Mouse (Mus musculus): ENCODE data around the gene Sgf29. TPM values are rescaled to one million over a fixed set of nuclear protein-coding genes. Genes with fewer than 3 reads are reported as not detected.

Gene Sgf29
- polyA plus RNA-seq, 1 experiment, result 23.9 TPM

DNA sequence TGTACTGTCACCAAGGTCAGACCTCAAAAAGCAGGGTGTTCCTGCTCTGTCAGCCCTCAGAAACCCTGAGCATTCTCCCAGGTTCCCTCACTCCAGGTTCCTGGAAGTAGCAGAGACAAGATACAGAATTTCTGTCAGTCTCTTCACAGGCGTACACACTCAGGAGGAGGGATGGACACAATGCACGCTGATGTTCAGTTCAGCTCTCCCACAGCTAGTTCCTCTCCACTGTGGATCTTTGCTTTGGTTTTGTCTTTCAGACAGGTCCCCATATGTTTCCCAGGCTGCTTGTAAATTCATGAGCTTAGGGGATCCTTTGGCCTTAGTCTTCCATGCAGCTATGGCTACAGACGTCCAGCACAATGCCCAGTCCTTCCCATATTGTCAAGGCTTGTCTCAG is 47.8 kb downstream of the Sgf29 start:
- H3K36me3 ChIP-seq (ENCODE audit: control insufficient read depth, insufficient read depth, low read length), result peaks cover 7% of the 10 kb centered on the region
- H3K27ac ChIP-seq (ENCODE audit: insufficient read depth, low read depth, low read length), result no peak overlapping the region
- TF ChIP-seq POLR2A (IDR thresholded peaks at IDR 0.05; ENCODE audit: low read depth, low read length) (no peak), CTCF (IDR thresholded peaks at IDR 0.05; ENCODE audit: extremely low read depth, insufficient read length, insufficient replicate concordance, low read depth, low read length) (no peak)
- H3K4me3 ChIP-seq (ENCODE audit: low read depth, low read length), result peak overlapping the region; percentile 83; the same call in 1 of the 2 replicates
- no peaks in the 10 kb centered on the region for H3K27me3 ChIP-seq (ENCODE audit: control insufficient read depth, insufficient read depth, low read length)
- WGBS, result 75% methylated on average over 3 of the region's 3 CpGs
- peaks cover 9% of the 10 kb centered on the region for H3K4me1 ChIP-seq (ENCODE audit: control insufficient read depth, insufficient read depth, insufficient read length, low read length)

DNA sequence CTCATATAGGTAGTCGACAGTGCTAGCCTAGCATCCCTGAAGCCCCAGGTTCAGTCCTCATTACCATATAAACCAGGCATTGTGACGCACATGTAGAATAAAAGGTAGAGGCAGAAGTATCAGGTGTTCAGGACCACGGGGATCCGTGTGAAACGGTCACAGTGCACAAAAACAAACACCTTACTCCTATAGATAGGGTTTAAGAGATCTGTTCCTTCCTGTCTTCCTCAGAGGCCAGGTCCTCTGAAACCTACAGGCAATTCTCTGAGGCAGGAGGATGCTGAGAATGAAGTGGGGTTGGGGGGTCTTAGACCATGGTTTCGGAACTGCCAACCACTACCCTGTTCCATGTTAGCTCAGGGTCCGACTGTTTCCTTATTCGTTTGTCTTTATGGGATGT is 48.7 kb downstream of the Sgf29 start:
- WGBS, result 87% methylated on average over 8 of the region's 8 CpGs
- Histone ChIP-seq H3K27me3 (ENCODE audit: control insufficient read depth, insufficient read depth, low read length) (no peaks in the 10 kb centered on the region), H3K36me3 (ENCODE audit: control insufficient read depth, insufficient read depth, low read length) (peaks cover 4% of the 10 kb centered on the region; the same call in 1 of the 2 replicates), H3K4me3 (ENCODE audit: low read depth, low read length) (no peak overlapping the region), H3K4me1 (ENCODE audit: control insufficient read depth, insufficient read depth, insufficient read length, low read length) (peaks cover 9% of the 10 kb centered on the region), H3K27ac (ENCODE audit: insufficient read depth, low read depth, low read length) (no peak overlapping the region)
- TF ChIP-seq POLR2A (IDR thresholded peaks at IDR 0.05; ENCODE audit: low read depth, low read length) (no peak), CTCF (IDR thresholded peaks at IDR 0.05; ENCODE audit: extremely low read depth, insufficient read length, insufficient replicate concordance, low read depth, low read length) (no peak)

DNA sequence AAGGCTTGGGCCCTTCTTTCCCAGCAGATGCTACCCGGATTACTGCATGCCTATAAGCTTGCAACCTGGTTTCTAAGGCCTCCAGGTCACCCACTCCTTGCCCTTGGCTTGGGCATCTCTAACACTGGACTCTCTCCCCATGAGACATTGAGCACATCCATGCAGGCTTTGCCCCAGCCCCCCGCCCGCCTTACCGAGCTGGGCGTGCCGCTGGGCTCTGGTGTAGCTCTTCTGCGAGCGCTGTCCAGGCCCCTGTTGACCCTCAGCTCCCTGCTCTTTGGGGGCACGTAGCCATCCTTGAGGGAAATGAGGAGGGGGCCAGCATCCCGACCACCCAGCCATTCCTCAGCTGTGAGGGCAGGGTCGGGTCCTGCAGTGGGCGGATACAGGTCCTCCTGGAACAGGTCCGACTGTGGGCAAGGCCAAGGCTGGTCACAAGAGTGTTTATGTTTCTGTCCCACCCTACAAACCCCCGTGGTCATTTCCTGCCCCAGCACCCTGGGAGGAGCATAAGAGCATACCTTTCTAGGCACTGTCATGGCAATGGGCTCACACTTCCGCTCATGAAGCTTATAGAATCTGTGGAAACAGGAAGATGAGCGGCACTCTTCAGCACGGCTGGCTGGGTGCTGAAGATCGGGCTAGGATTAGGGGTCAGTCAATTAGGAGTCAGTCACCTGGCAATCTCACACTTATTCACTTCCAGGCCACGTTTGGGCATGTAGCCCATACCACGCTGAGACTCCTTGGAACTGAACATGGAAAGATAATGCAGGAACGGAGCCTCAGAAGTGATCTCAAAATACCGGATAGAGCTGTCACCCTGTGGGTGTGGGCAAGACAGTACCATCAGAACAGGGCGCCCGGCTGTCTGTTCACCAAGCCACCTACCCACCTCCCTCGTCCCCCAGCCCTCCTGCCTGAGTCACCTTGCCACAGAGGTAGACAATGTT is 51.2 kb downstream of the Sgf29 start:
- TF ChIP-seq CTCF (IDR thresholded peaks at IDR 0.05; ENCODE audit: extremely low read depth, insufficient read length, insufficient replicate concordance, low read depth, low read length) (no peak), POLR2A (IDR thresholded peaks at IDR 0.05; ENCODE audit: low read depth, low read length) (no peak)
- WGBS, result 84% methylated on average over 25 of the region's 25 CpGs
- Histone ChIP-seq H3K4me1 (ENCODE audit: control insufficient read depth, insufficient read depth, insufficient read length, low read length) (peaks cover 10% of the 10 kb centered on the region), H3K4me3 (ENCODE audit: low read depth, low read length) (0 out of 2 replicates have a peak overlapping the region, but pooled peaks have one; percentile 2), H3K36me3 (ENCODE audit: control insufficient read depth, insufficient read depth, low read length) (peaks cover 4% of the 10 kb centered on the region; the same call in 1 of the 2 replicates), H3K27ac (ENCODE audit: insufficient read depth, low read depth, low read length) (no peak overlapping the region), H3K27me3 (ENCODE audit: control insufficient read depth, insufficient read depth, low read length) (no peaks in the 10 kb centered on the region)

DNA sequence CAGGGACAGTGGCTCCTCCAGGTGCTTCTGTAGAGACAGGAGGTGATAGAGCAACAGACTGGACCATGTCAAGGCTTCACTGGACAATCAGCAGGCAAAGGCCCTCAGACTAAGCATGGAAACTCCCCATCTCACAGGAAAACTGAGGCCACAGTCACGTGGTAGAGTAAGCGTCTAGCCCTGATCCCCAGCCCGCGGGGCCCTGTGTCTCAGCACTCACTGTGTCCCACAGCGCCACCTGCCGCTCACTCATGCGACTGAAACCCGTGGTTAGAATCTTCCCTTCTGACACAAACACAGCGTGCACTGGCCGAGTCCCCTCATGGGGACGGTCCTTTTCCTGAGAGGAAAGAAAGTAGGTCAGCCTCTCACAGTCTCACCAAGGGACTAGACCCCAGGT is 52.0 kb downstream of the Sgf29 start:
- peak overlapping the region; percentile 36 for H3K4me3 ChIP-seq (ENCODE audit: low read depth, low read length)
- WGBS, result 1% methylated on average over 11 of the region's 11 CpGs

DNA sequence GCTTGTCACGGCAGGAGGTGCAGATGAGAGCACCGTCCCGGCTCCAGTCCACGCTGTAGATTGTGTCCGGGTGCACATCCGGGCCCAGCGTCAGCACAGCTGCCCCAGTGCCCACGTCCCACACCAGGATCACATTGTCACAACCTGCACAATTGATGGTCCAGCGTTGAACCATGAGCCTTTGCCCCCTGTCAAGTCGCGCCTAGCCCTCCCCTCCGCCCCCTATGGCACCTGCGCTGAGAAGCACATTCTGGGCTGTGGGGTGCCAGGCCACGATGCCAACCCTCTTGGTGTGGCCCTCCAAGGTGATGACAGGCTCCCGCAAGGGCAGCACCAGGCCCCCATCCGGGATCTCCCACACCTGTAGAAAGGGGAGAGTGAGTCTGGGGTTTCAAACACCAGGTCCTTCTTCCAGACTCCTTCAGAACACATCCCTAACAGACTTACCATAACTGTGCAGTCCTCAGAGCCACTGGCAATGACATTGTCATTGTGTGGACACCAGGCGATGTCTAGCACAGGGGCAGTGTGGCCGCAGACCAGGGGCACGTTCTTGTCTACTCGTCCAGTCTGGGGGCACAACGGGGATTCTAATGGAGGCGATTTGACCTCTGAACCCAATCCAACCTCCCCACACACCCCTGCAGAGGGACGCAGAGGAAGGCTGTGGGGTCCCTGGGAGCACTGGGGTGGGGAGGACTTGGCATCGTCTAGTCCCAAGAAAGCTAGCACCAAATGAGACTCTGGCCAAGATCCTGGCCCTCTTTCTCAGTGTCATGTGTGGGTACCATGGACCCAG is 52.6 kb downstream of the Sgf29 start:
- Histone ChIP-seq H3K27me3 (ENCODE audit: control insufficient read depth, insufficient read depth, low read length) (no peaks in the 10 kb centered on the region), H3K4me1 (ENCODE audit: control insufficient read depth, insufficient read depth, insufficient read length, low read length) (peaks cover 5% of the 10 kb centered on the region), H3K27ac (ENCODE audit: insufficient read depth, low read depth, low read length) (peak overlapping the region; percentile 45), H3K4me3 (ENCODE audit: low read depth, low read length) (peak overlapping the region; percentile 36), H3K36me3 (ENCODE audit: control insufficient read depth, insufficient read depth, low read length) (peaks cover 4% of the 10 kb centered on the region; the same call in 1 of the 2 replicates)
- TF ChIP-seq CTCF (IDR thresholded peaks at IDR 0.05; ENCODE audit: extremely low read depth, insufficient read length, insufficient replicate concordance, low read depth, low read length) (no peak), POLR2A (IDR thresholded peaks at IDR 0.05; ENCODE audit: low read depth, low read length) (no peak)
- WGBS, result 54% methylated on average over 24 of the region's 24 CpGs

More for the DNA sequence above, 52.0 kb downstream of the Sgf29 start:
- Histone ChIP-seq H3K27me3 (ENCODE audit: control insufficient read depth, insufficient read depth, low read length) (no peaks in the 10 kb centered on the region), H3K4me1 (ENCODE audit: control insufficient read depth, insufficient read depth, insufficient read length, low read length) (peaks cover 10% of the 10 kb centered on the region), H3K27ac (ENCODE audit: insufficient read depth, low read depth, low read length) (0 out of 2 replicates have a peak overlapping the region, but pooled peaks have one; percentile 45), H3K36me3 (ENCODE audit: control insufficient read depth, insufficient read depth, low read length) (peaks cover 4% of the 10 kb centered on the region; the same call in 1 of the 2 replicates)
- TF ChIP-seq CTCF (IDR thresholded peaks at IDR 0.05; ENCODE audit: extremely low read depth, insufficient read length, insufficient replicate concordance, low read depth, low read length), result peak; percentile 86
- no peak for TF ChIP-seq POLR2A (IDR thresholded peaks at IDR 0.05; ENCODE audit: low read depth, low read length)

DNA sequence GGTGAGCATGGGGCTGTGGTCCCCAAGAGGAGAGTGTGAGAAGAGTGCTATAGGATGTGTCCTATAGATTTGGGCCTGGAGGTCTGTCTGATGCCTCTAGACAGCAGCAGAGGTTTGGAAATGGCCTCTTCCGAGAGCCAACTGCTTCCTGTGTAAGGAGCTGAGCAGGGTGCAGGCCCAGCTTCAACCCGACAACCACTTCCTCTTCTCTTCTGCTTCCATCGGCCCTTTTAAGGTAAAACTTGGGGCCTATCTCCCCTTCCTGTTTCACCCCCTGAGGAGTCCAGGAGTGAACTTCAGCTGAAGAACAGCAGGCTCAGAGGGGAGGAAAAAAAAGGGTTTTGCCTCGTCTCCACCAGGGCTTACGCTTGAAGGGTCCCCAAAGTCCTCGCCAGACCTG is 53.2 kb downstream of the Sgf29 start:
- H3K36me3 ChIP-seq (ENCODE audit: control insufficient read depth, insufficient read depth, low read length), result peaks cover 4% of the 10 kb centered on the region; the same call in 1 of the 2 replicates
- peak overlapping the region; percentile 62 for H3K4me3 ChIP-seq (ENCODE audit: low read depth, low read length)
- H3K4me1 ChIP-seq (ENCODE audit: control insufficient read depth, insufficient read depth, insufficient read length, low read length), result peaks cover 2% of the 10 kb centered on the region; the same call in 1 of the 2 replicates
- no peaks in the 10 kb centered on the region for H3K27me3 ChIP-seq (ENCODE audit: control insufficient read depth, insufficient read depth, low read length)
- 83% methylated on average over 6 of the region's 6 CpGs for WGBS
- TF ChIP-seq CTCF (IDR thresholded peaks at IDR 0.05; ENCODE audit: extremely low read depth, insufficient read length, insufficient replicate concordance, low read depth, low read length) (no peak), POLR2A (IDR thresholded peaks at IDR 0.05; ENCODE audit: low read depth, low read length) (no peak)
- peak overlapping the region; percentile 87 for H3K27ac ChIP-seq (ENCODE audit: insufficient read depth, low read depth, low read length)

Measured in small intestine, adult 2 months (tissue).